Mouse (Mus musculus): ENCODE measurements around the gene Rabgap1. TPM values are rescaled to one million over a fixed set of nuclear protein-coding genes. Genes with fewer than 3 reads are reported as not detected.

Gene Rabgap1
- polyA plus RNA-seq, 1 experiment from 2014 or later = 50.6 TPM

DNA sequence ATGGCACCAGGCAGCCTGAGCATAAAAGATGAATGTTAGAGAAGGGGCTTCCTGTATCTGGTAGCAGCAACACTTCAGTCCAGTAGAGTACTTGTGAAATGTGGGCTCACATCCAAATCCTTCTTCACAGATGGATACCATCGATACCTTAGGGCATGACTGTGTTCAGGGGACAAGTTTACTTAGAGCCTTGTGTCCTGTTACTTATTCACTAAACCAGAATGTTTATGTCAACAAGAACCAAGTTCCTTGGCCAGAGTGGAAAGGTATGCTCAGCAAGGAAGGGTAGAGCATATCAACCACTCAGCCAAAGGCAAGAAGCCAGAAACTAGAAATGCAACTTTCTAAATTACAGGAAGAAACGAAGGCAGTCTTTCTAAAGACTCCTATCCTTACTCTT, 127.6 kb downstream of the Rabgap1 start:
- H3K27me3 ChIP-seq (ENCODE audit: control insufficient read depth, insufficient read depth, low read depth, low read length) = no peaks in the 10 kb centered on the region
- H3K9ac ChIP-seq (ENCODE audit: low read depth, low read length) = no peak overlapping the region
- no peaks in the 10 kb centered on the region for H3K9me3 ChIP-seq (replicated peaks; ENCODE audit: control insufficient read depth, low read length, poor library complexity, severe bottlenecking)
- H3K27ac ChIP-seq (ENCODE audit: low read length) = no peak overlapping the region
- no peak overlapping the region for H3K4me3 ChIP-seq (ENCODE audit: low read depth, low read length)
- WGBS = 81% methylated on average over 2 of the region's 2 CpGs
- H3K36me3 ChIP-seq (ENCODE audit: control insufficient read depth, insufficient read depth, low read length) = peaks cover 12% of the 10 kb centered on the region
- no peaks in the 10 kb centered on the region for H3K4me1 ChIP-seq (ENCODE audit: control insufficient read depth, insufficient read depth, low read length)
- H3K4me2 ChIP-seq (ENCODE audit: low read length) = no peak overlapping the region
- ATAC-seq = no peak

DNA sequence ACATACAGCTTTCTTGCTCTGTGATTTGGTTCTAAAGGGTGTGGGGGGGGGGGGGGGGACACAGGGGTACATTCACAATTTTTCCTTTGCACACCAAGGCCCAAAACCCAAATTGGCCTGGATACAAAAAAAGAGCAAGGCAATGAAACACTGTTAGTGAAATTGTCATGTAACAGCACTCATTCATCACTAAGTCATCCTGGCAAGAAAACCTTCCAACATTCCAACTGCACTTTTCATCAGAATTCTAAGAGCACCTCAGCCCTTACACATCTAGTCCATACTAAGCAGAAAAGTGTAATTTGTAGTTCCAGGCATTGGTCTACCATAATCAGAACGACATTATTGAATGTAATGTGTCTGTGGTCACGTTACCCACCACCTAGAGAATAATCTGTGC, 129.1 kb downstream of the Rabgap1 start:
- 90% methylated on average over 2 of the region's 2 CpGs for WGBS
- Histone ChIP-seq H3K27ac (ENCODE audit: low read length) (no peak overlapping the region), H3K4me3 (ENCODE audit: low read depth, low read length) (no peak overlapping the region), H3K27me3 (ENCODE audit: control insufficient read depth, insufficient read depth, low read depth, low read length) (no peaks in the 10 kb centered on the region), H3K36me3 (ENCODE audit: control insufficient read depth, insufficient read depth, low read length) (peaks cover 6% of the 10 kb centered on the region; the same call in 1 of the 2 replicates), H3K9ac (ENCODE audit: low read depth, low read length) (no peak overlapping the region), H3K4me2 (ENCODE audit: low read length) (no peak overlapping the region), H3K9me3 (replicated peaks; ENCODE audit: control insufficient read depth, low read length, poor library complexity, severe bottlenecking) (no peaks in the 10 kb centered on the region), H3K4me1 (ENCODE audit: control insufficient read depth, insufficient read depth, low read length) (no peaks in the 10 kb centered on the region)
- ATAC-seq = no peak

DNA sequence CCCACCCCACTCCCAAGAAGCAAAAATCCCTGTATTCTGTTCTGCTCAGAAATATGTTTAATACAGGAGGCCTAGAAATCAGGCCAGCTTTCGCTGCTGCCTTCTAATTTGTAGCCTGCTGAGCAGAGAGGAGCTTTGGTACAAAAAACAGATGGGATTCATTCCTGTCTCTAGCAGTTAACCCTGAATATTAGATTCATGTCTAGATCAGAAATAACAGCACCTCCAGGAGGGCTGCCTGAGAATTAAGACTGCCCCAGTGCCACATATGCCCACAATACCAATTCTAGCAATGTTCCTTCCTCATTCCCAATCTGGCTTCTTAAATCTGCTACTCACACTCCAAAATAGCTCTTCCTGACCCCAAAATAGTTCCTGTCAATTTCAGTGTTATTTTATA, 133.6 kb downstream of the Rabgap1 start:
- H3K4me3 ChIP-seq (ENCODE audit: low read depth, low read length) = no peak overlapping the region
- H3K4me2 ChIP-seq (ENCODE audit: low read length) = no peak overlapping the region
- H3K36me3 ChIP-seq (ENCODE audit: control insufficient read depth, insufficient read depth, low read length) = no peaks in the 10 kb centered on the region
- no peak overlapping the region for H3K27ac ChIP-seq (ENCODE audit: low read length)
- H3K9ac ChIP-seq (ENCODE audit: low read depth, low read length) = no peak overlapping the region
- H3K9me3 ChIP-seq (replicated peaks; ENCODE audit: control insufficient read depth, low read length, poor library complexity, severe bottlenecking) = no peaks in the 10 kb centered on the region
- 86% methylated on average over 1 of the region's 1 CpGs for WGBS
- no peaks in the 10 kb centered on the region for H3K27me3 ChIP-seq (ENCODE audit: control insufficient read depth, insufficient read depth, low read depth, low read length)
- ATAC-seq = no peak
- H3K4me1 ChIP-seq (ENCODE audit: control insufficient read depth, insufficient read depth, low read length) = no peaks in the 10 kb centered on the region

- H3K4me1 ChIP-seq (ENCODE audit: control insufficient read depth, insufficient read depth, low read length) = no peaks in the 10 kb centered on the region
- no peaks in the 10 kb centered on the region for H3K27me3 ChIP-seq (ENCODE audit: control insufficient read depth, insufficient read depth, low read depth, low read length)
- no peaks in the 10 kb centered on the region for H3K36me3 ChIP-seq (ENCODE audit: control insufficient read depth, insufficient read depth, low read length)
- no peak overlapping the region for H3K9ac ChIP-seq (ENCODE audit: low read depth, low read length)
- no peak overlapping the region for H3K4me3 ChIP-seq (ENCODE audit: low read depth, low read length)
- H3K9me3 ChIP-seq (replicated peaks; ENCODE audit: control insufficient read depth, low read length, poor library complexity, severe bottlenecking) = no peaks in the 10 kb centered on the region
- whole genome bisulfite sequencing = 95% methylated on average over 2 of the region's 2 CpGs
- no peak for ATAC-seq
- H3K27ac ChIP-seq (ENCODE audit: low read length) = no peak overlapping the region
- no peak overlapping the region for H3K4me2 ChIP-seq (ENCODE audit: low read length)
Observed at GRCm38 (mm10) chr2:37578185-37578584, 135.1 kb downstream of the Rabgap1 start.

GRCm38 (mm10) chr2:37587919-37588318, 144.8 kb downstream of the Rabgap1 start:
- Histone ChIP-seq H3K4me3 (ENCODE audit: low read depth, low read length) (no peak overlapping the region), H3K9me3 (replicated peaks; ENCODE audit: control insufficient read depth, low read length, poor library complexity, severe bottlenecking) (no peaks in the 10 kb centered on the region), H3K36me3 (ENCODE audit: control insufficient read depth, insufficient read depth, low read length) (peaks cover 4% of the 10 kb centered on the region), H3K27ac (ENCODE audit: low read length) (no peak overlapping the region), H3K4me2 (ENCODE audit: low read length) (no peak overlapping the region), H3K4me1 (ENCODE audit: control insufficient read depth, insufficient read depth, low read length) (no peaks in the 10 kb centered on the region), H3K27me3 (ENCODE audit: control insufficient read depth, insufficient read depth, low read depth, low read length) (no peaks in the 10 kb centered on the region), H3K9ac (ENCODE audit: low read depth, low read length) (no peak overlapping the region)
- no peak for ATAC-seq

Other genes with a start within 250 kb of the Rabgap1 start
- not detected in 2 replicates for gene Olfr366, start 231.7 kb upstream of the Rabgap1 start, polyA plus RNA-seq (2015; fragmentation: Nextera tagmentation; extraction: Ambion mirVana)
- gene Olfr368, start 116.8 kb upstream of the Rabgap1 start, polyA plus RNA-seq (2015; fragmentation: Nextera tagmentation; extraction: Ambion mirVana) = not detected in 2 replicates
- 50.2 and 57.0 TPM in 2 replicates for gene Pdcl, start 83.9 kb upstream of the Rabgap1 start, polyA plus RNA-seq (2015; fragmentation: Nextera tagmentation; extraction: Ambion mirVana)
- gene Rc3h2, start 20.4 kb upstream of the Rabgap1 start, polyA plus RNA-seq (2015; fragmentation: Nextera tagmentation; extraction: Ambion mirVana) = 18.0 and 20.5 TPM in 2 replicates
- 8.3 and 9.1 TPM in 2 replicates for gene Zbtb26, start 144 bp upstream of the Rabgap1 start, polyA plus RNA-seq (2015; fragmentation: Nextera tagmentation; extraction: Ambion mirVana)
- 19.2 and 22.3 TPM in 2 replicates for gene Zbtb6, start 108 bp upstream of the Rabgap1 start, polyA plus RNA-seq (2015; fragmentation: Nextera tagmentation; extraction: Ambion mirVana)
- gene Gpr21, start 73.1 kb downstream of the Rabgap1 start, polyA plus RNA-seq (2015; fragmentation: Nextera tagmentation; extraction: Ambion mirVana) = 16.5 and 16.6 TPM in 2 replicates